Mouse (Mus musculus): ENCODE measurements around the gene Cxcl15.
"Not testable (repeated sequence)": the region's sequence is repeated elsewhere in the genome, so short reads cannot be mapped to it uniquely, and the experiment has no call there.

Cxcl15 gene

DNA sequence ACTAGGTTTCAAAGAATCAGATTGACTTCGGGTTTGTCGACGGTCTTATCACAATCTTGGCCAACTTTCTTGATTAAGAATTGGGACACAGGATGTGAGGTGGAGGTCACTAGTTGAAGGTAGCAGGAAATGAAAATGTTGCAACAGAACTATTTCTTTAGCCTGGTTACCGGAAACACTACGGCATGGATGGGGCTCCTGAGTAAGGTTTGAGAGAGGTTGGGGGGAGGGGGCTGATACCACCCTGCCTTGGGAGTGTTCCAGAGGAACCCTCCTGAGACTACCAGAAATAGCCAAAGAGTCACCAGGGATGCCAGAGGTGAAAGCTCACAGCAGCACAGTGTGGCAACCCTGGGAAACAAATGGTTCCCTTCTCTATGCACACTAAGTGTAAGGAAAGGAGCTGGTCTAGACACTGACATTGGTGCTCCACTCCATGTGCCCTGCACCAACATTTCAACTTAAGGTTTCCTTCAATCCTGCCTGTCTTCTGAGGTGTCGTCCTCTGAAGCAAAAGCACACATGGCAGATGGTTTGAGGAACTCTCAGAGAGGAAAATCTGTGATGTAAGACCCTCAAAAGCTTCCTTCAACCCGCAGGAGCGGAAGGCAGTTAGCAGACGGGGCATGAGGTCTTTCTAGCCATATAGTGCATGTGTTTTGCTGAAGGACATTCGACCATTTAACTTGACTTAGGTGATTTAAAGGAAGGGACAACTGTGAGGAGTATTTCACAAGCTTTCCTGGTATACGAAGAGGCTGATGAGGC lies 4.8 kb upstream of the Cxcl15 start:
- in situ Hi-C loops (cut with MboI, MseI): loop anchor here (5.0 kb wide), 1 partner anchor 132 kb away; no protein-coding TSS in a partner anchor

DNA sequence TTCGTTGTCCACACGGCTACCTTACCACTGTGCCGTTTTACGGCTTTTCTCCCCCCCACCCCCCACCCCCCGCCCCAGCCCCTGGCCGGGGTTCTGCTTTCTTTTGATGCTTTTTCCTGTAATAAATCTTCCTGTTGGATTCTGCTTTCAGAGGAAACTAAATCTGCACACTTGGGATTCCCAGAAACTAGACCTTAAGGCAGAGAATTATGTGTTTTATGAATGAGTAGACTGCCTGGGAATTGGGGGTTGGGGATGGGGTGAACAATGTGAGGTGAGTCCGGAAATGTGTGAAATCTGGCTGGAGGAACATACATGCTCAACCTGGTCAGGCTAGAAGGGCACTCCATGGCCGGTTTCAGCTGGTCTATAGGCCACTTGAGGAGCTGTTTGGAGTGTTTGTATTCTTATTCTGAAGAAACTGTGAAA lies 4.2 kb upstream of the Cxcl15 start:
- in situ Hi-C loops (cut with MboI, MseI): loop anchor here (5.0 kb wide), 1 partner anchor 133 kb away; no protein-coding TSS in a partner anchor

DNA sequence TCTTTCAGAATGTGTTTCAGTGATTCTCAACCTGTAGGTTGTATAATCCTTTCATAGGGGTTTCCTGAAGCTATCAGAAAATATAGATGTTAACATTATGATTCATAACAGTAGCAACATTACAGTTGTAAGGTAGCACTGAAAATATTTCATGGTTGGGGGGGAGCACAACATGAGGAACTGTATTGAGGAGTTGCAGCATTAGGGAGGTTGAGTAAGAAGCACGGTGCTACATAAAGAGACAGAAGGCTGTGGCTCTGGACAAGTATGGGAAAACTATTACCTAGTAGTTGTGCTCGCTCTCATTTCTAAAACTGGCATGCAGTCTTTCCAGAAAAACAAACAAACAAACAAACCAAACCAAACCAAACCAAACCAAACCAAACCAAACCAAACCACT lies 1.1 kb downstream of the Cxcl15 start:
- in situ Hi-C loops (cut with MboI, MseI): not testable (repeated sequence)

DNA sequence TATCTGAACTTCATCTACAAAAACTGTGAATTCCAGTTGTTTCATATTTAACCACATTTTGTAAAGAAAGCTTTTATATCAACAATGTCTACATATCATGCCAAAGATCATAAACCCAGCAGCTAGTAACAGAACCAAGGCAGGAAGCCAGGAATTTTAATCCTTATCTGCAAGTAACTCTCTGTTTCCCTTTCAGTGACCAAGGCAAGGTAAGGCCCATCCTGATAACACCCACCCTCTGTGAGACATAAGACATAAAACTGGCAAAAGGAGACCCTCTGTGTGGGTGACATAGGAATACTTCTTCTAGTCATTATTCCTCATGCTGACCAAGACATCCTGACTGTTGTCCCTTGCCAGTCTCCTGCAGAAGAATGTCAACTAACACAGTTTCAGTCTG lies 10.2 kb downstream of the Cxcl15 start:
- in situ Hi-C loops (cut with MboI, MseI): no loop called here

DNA sequence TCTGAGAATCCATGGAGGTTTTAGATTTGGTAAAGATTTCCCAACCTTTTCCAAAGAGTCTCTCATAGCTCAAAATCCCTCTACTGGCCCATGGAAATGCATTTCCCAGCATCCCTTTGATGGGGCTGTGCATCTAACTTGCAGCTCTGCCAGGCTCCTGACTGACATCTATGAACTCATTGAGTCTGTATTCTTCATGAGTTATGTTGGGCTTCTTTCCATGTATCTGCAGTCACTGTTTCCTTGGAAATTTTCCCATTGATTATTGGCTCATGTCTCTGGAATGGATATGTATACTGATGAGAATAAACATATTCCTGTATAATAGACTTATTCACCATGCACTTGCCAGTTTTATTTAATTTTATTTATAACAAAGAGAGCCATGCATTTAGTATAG lies 11.7 kb downstream of the Cxcl15 start:
- in situ Hi-C loops (cut with MboI, MseI): no loop called here

DNA sequence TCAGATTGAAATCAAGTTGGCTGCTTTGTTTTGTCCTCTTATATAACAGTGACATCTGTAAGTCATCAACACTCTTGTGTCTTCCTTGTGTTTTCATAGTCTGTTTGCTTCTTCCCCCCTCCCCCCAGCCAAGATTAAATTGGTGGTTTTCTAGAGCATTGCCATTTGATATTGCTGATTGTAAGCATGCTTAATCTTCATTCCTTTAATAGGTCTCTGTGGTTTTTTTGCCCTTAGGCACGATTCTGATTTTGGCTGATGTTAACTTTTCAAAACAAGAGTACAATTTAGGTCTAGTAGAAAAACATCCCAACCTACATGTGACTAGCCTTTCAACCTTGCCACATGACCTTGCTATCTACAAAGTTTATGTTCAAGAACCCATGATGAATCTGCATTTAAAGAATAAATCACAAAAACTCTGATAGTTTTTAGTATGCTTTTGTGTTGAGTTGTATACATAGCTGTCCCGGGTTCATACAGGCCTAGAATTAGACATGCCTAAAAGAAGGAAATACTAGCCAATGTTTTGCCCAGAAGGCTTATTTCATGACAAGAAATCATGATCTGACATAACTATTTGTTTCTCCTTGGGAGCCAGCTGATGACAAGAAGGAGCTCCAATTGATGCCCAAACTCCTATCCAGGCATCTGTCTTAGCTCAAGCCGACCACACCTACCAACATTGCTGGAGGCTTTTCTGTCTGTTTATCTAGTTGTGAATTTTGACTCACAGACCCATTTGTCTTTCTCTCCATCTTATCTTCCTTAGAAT lies 13.0 kb downstream of the Cxcl15 start:
- in situ Hi-C loops (cut with MboI, MseI): no loop called here

DNA sequence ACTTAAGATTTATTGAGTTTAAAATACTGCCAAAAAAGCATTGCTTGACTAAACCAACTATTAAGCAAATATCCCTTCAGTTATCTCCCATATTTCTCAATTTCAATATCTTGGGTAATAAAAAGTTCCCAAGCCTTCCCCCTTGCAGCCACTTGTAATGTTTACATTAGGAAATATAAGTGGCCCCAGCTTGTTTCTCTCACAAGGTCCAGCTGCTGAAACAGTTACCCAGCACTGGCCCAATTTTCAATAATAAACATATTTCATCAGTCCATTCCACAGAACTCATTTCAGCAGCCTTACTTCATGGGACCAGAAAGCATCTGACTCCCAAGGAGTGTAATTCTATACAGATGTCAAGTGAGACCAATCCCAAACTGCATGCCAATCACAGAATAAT lies 25.4 kb downstream of the Cxcl15 start:
- in situ Hi-C loops (cut with MboI, MseI): no loop called here

DNA sequence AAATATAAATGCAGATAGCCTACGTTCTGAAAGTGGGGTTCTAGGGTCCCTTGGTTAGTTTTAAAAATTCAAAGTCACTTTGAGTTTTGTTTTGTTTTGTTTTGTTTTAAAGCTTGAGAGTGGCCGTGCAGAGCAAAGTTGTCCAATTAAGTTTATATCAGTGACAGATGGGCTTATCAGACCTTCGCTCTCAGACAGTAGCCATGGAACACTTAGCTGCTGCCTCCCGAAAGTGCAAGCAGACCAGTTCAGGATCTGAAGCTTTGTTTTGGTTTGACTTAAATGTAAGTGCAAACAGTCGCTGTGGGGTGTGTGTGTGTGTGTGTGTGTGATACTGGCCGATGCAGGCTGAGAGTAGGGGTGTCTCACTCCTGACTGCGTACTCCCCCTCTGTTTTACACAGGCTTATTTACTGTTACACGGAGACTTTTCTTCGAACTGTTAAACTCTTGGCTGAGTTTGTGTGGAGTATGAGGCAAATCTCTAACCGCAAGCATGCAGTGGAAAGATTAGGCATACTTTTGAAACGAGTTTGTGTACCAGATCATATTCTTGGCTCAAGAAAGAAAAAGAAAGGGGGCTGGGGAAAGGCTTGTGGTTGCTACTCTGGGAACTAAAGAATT lies 37.9 kb downstream of the Cxcl15 start:
- in situ Hi-C loops (cut with MboI, MseI): no loop called here

DNA sequence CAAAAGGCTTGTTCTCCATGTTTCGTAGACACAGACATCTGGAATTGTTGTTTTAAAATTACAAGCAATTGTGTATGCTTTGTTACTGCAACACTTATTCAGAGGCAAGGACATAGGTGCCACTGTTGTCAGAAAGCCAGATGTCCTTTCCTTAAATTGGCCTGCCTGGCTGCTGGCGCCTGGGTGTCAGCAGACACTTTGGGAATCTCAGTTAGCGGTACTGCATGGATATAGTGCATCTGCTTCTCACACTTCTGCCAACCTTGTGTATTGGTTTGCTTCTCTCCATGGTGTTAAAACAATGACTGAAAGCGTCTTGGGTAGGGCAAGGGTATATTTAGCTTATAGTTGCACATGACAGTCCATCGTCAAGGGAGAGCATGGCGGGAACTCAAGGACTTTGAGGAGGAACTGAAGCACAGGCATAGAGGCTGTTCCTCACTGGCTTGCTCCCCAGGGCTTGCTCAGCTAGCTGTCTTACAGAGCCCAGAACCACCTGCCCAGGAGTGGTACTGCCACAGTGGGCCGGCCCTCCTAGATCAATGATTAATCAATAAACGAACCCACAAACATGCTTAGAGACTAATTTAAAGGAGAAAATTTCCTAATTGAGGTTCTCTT lies 38.5 kb downstream of the Cxcl15 start:
- in situ Hi-C loops (cut with MboI, MseI): no loop called here

DNA sequence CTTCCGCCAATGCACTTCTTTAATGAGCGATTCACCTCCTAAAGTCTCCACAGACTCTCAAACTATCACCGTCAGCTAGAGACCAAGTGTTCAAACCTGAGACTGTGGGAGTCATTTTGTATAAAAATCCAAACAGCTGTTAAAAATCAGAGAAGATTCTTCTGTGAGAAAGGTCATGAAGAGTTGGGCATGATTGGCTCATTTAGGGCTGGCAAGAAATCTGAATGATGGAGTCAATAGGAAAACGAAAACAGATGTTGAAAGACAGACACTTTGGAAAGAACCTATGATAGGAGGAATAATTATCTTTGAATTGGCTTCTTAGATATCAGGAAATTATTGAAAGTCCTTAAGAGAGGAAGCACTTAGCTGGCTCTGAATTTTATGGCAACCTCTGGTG lies 40.1 kb downstream of the Cxcl15 start:
- in situ Hi-C loops (cut with MboI, MseI): no loop called here

DNA sequence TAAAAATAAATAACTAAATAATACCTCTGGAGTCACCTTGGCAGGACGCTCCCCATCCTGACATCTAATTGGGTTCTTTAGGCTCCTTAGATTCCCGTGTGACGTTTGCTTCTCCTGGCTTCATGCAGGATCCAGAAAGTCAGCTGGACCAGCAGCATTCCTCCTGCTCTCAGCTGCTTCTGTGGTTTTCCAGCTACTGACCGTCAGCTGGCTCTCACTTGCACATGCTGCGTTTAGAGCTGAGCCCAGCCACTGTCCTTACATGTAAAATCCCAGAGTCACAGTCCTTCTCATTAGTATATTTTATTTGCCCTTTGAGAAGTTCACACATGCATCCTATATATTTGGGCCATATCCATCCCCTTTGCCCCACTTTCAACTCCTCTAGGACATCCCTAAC lies 44.2 kb downstream of the Cxcl15 start:
- in situ Hi-C loops (cut with MboI, MseI): no loop called here

DNA sequence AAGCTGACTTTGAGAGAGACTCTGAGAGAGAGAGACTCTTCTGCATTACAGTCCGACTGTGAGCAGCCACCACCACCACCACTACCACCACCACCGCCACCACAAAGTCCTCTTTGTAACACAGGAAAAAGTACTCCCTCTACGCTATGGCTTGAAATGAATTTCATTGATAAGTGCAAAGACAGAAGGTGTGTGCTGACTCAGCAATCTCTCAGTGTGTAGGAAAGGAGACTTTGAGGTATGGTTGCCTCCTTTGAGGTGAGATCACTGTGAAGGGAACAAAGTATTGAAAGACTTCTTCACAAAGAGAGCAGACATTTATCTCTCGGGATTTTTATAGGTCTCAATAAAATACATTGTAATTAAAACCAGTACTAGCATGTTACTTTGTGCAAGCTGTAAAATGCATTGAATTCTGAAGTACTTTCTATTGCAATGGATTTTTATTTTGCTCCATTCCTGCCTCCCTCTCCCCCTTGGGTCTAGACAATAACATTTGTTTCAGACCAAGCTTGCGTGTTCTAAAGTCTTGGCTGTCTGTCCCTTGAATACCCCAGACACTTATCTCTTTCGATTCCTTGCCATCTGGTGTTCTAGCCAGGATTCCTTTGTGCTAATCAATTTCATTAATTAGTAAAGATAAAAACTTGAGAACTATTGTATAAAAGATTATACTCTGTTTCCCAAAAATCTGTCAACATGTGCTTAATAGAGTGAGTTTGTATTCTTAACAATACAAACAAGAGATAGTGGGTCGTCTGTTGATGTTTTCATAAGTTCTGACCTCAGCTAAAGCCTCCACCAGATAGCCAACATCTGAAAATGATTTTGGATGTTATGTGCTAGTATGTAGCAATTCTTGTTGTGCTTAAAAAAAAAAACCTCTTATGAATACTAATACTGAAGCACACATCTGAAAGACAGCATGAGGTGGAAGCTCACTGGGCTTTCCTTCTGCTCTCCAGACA lies 46.9 kb downstream of the Cxcl15 start:
- in situ Hi-C loops (cut with MboI, MseI): no loop called here

DNA sequence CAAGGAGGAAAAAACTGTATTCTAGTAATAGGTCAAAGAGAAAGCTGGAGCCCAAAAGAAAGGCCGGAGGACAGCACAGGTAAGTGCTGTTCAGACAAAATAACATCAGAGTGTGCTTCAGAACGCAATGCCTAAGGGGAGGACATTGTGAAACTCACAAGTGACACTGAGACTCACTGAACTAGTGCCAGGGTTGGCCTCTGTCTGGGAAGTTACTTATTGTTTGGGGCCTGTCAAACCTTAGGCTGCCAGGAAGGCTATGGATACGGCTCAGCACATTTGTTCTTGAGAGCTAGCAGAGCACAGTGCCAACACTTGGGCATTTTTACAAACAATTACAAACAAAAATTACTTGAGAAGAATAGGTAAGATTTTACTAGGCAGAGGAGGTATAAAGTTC lies 49.6 kb downstream of the Cxcl15 start:
- in situ Hi-C loops (cut with MboI, MseI): no loop called here

DNA sequence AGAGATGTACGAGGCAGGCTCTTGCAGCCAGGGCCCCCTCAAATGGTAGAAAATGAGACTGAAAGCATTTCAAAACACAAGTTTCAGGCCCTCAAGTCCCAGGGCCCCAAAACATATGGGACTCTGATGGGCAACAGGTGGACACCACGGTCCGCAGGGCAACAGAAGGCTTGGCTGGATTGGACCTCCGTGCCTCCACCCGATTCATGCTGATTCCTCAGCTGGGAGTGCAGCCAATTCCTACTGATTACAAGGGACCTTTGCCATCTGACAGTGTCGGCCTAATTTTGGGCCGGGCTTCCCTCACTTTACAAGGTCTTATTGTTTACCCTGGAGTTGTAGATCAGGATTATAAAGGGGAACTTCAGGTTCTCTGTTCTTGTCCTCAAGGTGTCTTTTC lies 55.8 kb downstream of the Cxcl15 start:
- in situ Hi-C loops (cut with MboI, MseI): not testable (repeated sequence)

DNA sequence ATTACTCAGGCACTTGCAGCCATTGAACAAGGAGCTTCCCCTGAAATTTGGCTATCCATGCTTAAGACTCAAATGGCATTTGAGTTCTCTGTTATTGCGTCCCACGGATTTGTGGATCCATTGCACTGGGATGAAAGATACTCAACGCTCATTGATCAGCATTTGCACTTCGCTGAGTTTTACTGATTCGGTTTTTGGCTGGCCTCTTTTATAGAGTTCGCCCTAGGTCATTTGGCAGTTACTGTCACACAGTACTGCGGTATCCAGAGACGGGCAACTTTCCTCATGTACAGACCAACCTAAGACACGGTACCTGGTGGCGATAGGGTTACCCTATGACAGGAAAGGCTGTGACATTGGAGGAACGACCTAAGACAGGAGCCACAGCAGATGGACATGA lies 57.1 kb downstream of the Cxcl15 start:
- in situ Hi-C loops (cut with MboI, MseI): not testable (repeated sequence)

Measured in T-helper 1 cell (primary cell).